Mouse (Mus musculus) heart, embryonic 11.5 days (tissue): ENCODE data around the gene 4930578C19Rik. TPM values are rescaled to one million over a fixed set of nuclear protein-coding genes. Genes with fewer than 3 reads are reported as not detected.

Experiments used
- ATAC-seq: fragments of 200-750 bp; cut with Nextera tagmentation; replicated peaks from 2 replicates; pipeline ENCODE4 v1.8.0; 2017; ENCODE audit warnings: moderate library complexity; ENCODE audit not compliant: insufficient number of reproducible peaks, low FRiP score, low TSS enrichment
- H3K27ac ChIP-seq: fragments of 300-500 bp; sonication (generic); 2 replicates; pipeline ENCODE4 v1.5.1; 2014; ENCODE audit warnings: mild to moderate bottlenecking, low read depth, low read length
- H3K27me3 ChIP-seq: fragments of 300-500 bp; sonication (generic); 2 replicates; pipeline ENCODE4 v1.6.1; 2014; ENCODE audit warnings: mild to moderate bottlenecking, low read length, mixed read lengths; ENCODE audit not compliant: control insufficient read depth, insufficient read depth
- H3K36me3 ChIP-seq: fragments of 300-500 bp; sonication (generic); 2 replicates; pipeline ENCODE4 v1.6.1; 2014; ENCODE audit warnings: mild to moderate bottlenecking, low read length, moderate library complexity, mixed read lengths; ENCODE audit not compliant: control insufficient read depth, insufficient read depth
- H3K4me1 ChIP-seq: fragments of 300-500 bp; sonication (generic); 2 replicates; pipeline ENCODE4 v1.6.1; 2014; ENCODE audit warnings: low read length; ENCODE audit not compliant: control insufficient read depth, insufficient read depth
- H3K4me2 ChIP-seq: fragments of 300-500 bp; sonication (generic); 2 replicates; pipeline ENCODE4 v1.6.1; 2014; ENCODE audit warnings: mild to moderate bottlenecking, moderate library complexity
- H3K4me3 ChIP-seq: fragments of 300-500 bp; sonication (generic); 2 replicates; pipeline ENCODE4 v1.5.1; 2014; ENCODE audit warnings: low read depth, low read length
- H3K9ac ChIP-seq: fragments of 300-500 bp; sonication (generic); 2 replicates; pipeline ENCODE4 v1.6.1; 2014; ENCODE audit warnings: mild to moderate bottlenecking, low read depth, low read length, moderate library complexity
- H3K9me3 ChIP-seq: fragments of 300-500 bp; sonication (generic); replicated peaks from 2 replicates; pipeline ENCODE4 v1.6.1; 2016; ENCODE audit warnings: low read length; ENCODE audit not compliant: control insufficient read depth
- WGBS: fragments of 180-500 bp; shearing (Covaris S2); extraction: QIAGEN DNeasy Blood & Tissue Kit; methylation state at CpG from one replicate; pipeline ENCODE4 v1.1.7; 2014; ENCODE audit not compliant: insufficient replicate concordance; 5-methylcytosine and 5-hydroxymethylcytosine counted together
- polyA plus RNA-seq: library from polyadenylated mRNA; unstranded; fragments of >200 nt; fragmentation: Nextera tagmentation; extraction: Ambion mirVana; gene quantifications from 2 replicates; pipeline ENCODE4 v1.2.1, GENCODE M21; 2014

Gene 4930578C19Rik
- polyA plus RNA-seq, result 0.13 TPM in 1 of 2 replicates, not detected in the other

DNA sequence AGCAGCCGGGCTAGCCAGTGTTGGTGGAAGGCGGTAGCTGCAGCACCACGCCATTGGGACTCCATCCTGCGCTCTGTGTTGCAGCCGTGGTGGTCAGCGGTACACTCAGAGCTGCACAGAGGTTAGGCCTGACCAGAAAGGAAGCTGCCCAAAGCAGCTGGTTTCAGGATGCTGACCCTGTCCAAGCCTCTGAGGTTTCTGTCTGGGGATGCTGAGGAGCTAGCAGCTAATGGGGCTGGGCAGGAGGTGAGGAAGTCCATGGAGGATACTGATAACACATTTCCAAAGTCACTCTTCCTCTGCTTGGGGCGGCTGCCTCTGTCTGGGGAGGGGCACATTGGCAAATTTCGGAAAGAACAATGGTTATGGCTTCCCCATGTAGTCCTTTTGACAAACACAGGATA is at the start of gene 4930578C19Rik:
Gene 4930578C19Rik (minus strand): TSS at position 200 of the 404 bp plus-strand sequence.
- no peak within 1 kb of the TSS for H3K27ac ChIP-seq
- no peaks in the 10 kb centered on the region for H3K36me3 ChIP-seq
- H3K4me3 ChIP-seq, result no peak within 1 kb of the TSS
- H3K27me3 ChIP-seq, result no peaks in the 10 kb centered on the region
- H3K4me1 ChIP-seq, result no peaks in the 10 kb centered on the region
- no peak within 1 kb of the TSS for H3K4me2 ChIP-seq
- 59% methylated on average over 8 of the region's 8 CpGs for WGBS
- no peak within 1 kb of the TSS for H3K9ac ChIP-seq
- ATAC-seq, result no peak; the same call in 1 of the 2 replicates
- H3K9me3 ChIP-seq, result no peaks in the 10 kb centered on the region

DNA sequence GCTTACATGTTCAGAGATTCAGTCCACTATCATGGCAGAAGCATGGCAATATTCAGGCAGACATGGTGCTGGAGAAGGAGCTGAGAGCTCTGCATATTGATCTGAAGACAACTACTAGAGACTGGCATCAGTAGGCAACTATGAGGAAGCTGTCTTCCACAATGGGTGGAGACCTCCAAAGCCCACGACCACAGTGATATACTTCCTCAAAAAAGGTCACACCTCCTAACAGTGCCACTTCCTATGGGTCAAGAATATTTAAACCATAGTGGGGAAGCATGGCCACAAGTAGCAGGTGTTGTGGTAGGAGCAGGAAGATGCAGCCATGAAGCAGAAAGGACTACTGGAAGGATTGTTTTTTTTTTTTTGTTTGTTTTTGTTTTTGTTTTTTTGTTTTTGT is 6.5 kb upstream of the 4930578C19Rik start:
- H3K36me3 ChIP-seq, result no peaks in the 10 kb centered on the region
- no peak overlapping the region for H3K9ac ChIP-seq
- H3K27ac ChIP-seq, result no peak overlapping the region
- no peaks in the 10 kb centered on the region for H3K27me3 ChIP-seq
- WGBS, result 58% methylated on average over 1 of the region's 1 CpGs
- H3K4me1 ChIP-seq, result no peaks in the 10 kb centered on the region
- no peaks in the 10 kb centered on the region for H3K9me3 ChIP-seq
- no peak overlapping the region for H3K4me2 ChIP-seq
- ATAC-seq, result no peak
- H3K4me3 ChIP-seq, result no peak overlapping the region

DNA sequence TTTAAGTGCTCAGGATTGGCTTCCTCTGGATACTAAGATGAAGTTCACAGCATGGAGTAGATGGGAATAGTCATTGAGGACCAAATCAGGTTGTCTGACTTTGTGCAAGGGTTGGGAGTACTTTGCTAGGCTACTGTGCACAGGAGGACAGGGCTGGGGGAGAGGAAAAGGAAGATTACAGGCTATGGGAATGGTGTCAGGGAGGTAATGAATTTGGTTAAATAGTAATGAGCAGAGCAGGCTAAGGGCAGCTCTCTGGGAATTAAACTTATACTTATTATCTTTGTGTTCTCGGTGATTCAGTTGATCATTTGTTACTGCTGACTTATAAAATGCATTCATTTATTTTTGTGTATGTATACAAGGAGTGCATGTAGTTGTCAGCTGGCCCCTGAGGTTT is 1.7 kb upstream of the 4930578C19Rik start:
- 81% methylated on average over 1 of the region's 1 CpGs for WGBS
- Histone ChIP-seq H3K27ac (no peak overlapping the region), H3K4me3 (no peak overlapping the region), H3K9me3 (no peaks in the 10 kb centered on the region), H3K4me1 (no peaks in the 10 kb centered on the region), H3K36me3 (no peaks in the 10 kb centered on the region), H3K9ac (no peak overlapping the region), H3K27me3 (no peaks in the 10 kb centered on the region), H3K4me2 (no peak overlapping the region)
- no peak for ATAC-seq

DNA sequence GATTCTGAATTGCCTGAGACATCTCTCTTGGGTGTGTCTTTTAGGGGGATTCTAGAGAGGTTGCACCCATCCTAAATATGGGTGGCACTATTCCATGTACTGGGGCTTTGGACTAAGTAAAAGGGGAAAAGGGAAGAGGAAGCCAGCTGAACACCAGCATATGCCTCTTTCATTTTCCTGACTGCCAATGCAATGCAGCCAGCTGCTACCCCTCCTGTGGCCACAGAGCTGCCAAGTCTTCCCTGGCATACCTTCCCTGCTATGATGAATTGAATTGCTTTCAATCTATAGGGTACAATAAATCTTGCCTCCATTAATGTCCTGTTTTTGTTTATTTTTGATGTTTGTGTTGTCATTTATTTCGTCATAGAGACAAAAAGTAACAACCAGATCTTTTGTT is 9.6 kb downstream of the 4930578C19Rik start:
- H3K36me3 ChIP-seq, result no peaks in the 10 kb centered on the region
- no peaks in the 10 kb centered on the region for H3K27me3 ChIP-seq
- H3K27ac ChIP-seq, result no peak overlapping the region
- H3K4me3 ChIP-seq, result no peak overlapping the region
- no peak for ATAC-seq
- 47% methylated on average over 1 of the region's 1 CpGs for WGBS
- H3K9ac ChIP-seq, result no peak overlapping the region
- no peaks in the 10 kb centered on the region for H3K4me1 ChIP-seq
- H3K9me3 ChIP-seq, result no peaks in the 10 kb centered on the region
- no peak overlapping the region for H3K4me2 ChIP-seq

DNA sequence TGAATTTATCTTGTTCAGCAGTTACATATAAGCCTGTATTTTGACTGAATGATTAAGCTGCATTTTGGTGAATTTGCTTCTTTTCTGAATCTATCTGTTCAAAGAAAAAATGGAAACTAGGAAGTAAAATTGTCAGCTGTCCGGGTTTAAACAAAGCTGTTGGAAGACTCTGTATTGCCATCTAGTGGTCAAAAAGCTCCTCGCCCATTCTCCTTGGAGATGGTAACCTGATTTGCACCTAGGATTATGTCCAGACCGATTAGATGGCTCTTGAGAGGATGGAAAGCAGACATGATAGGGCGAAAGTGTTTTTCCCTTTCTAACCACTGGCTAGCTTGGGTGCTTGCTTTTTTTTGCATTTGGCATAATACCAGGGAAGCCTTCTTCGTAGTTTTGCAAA is 19.1 kb downstream of the 4930578C19Rik start:
- H3K27me3 ChIP-seq, result no peaks in the 10 kb centered on the region
- WGBS, result 37% methylated on average over 5 of the region's 5 CpGs
- no peak for ATAC-seq
- no peak overlapping the region for H3K27ac ChIP-seq
- no peak overlapping the region for H3K4me3 ChIP-seq
- no peaks in the 10 kb centered on the region for H3K4me1 ChIP-seq
- no peaks in the 10 kb centered on the region for H3K9me3 ChIP-seq
- no peak overlapping the region for H3K4me2 ChIP-seq
- H3K36me3 ChIP-seq, result no peaks in the 10 kb centered on the region
- H3K9ac ChIP-seq, result no peak overlapping the region

DNA sequence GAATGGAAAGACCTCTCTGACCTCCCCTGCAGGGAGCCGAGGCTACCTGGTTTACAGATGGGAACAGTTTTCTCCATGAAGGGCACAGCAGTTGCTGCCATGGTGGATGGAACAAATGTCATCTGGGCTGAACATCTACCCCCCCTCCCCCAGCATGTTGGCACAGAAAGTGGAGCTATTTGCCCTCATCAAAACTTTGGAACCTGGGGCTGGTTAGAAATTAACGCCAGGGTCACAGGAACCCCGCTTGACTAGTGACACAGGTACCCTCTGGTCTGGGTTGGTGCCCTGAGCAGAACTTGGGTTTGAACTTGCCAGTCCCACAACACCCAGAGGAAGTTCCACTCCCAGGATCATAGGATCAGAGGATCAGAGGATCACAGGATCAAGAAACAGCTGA is 35.7 kb downstream of the 4930578C19Rik start:
- 71% methylated on average over 3 of the region's 3 CpGs for WGBS
- H3K9ac ChIP-seq, result no peak overlapping the region
- no peak overlapping the region for H3K4me3 ChIP-seq
- no peaks in the 10 kb centered on the region for H3K36me3 ChIP-seq
- no peak for ATAC-seq
- no peaks in the 10 kb centered on the region for H3K27me3 ChIP-seq
- no peaks in the 10 kb centered on the region for H3K9me3 ChIP-seq
- no peak overlapping the region for H3K27ac ChIP-seq
- no peak overlapping the region for H3K4me2 ChIP-seq
- H3K4me1 ChIP-seq, result no peaks in the 10 kb centered on the region

DNA sequence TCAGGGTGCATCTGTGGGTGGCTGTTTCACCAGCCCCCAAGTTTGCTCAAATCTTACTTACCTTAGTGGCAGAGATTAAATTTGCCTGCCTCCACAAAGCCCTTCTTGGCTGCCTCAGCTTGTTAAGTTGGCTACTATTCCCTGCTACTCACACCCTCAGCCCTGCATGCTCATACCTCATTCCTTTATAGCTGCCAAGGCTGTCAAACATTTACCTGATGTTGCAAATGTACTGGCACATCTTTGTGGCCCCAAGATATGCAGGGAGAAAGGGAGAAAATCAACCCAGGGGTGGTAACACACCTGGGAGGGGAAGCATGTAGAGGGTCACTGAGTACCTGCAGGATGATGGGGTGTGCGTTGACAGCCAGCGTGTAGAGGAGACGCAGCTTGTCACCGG is 38.0 kb downstream of the 4930578C19Rik start:
- ATAC-seq, result no peak
- WGBS, result 72% methylated on average over 4 of the region's 4 CpGs
- no peak overlapping the region for H3K4me3 ChIP-seq
- no peaks in the 10 kb centered on the region for H3K9me3 ChIP-seq
- H3K9ac ChIP-seq, result no peak overlapping the region
- no peaks in the 10 kb centered on the region for H3K4me1 ChIP-seq
- no peaks in the 10 kb centered on the region for H3K27me3 ChIP-seq
- H3K27ac ChIP-seq, result no peak overlapping the region
- H3K4me2 ChIP-seq, result no peak overlapping the region
- no peaks in the 10 kb centered on the region for H3K36me3 ChIP-seq

DNA sequence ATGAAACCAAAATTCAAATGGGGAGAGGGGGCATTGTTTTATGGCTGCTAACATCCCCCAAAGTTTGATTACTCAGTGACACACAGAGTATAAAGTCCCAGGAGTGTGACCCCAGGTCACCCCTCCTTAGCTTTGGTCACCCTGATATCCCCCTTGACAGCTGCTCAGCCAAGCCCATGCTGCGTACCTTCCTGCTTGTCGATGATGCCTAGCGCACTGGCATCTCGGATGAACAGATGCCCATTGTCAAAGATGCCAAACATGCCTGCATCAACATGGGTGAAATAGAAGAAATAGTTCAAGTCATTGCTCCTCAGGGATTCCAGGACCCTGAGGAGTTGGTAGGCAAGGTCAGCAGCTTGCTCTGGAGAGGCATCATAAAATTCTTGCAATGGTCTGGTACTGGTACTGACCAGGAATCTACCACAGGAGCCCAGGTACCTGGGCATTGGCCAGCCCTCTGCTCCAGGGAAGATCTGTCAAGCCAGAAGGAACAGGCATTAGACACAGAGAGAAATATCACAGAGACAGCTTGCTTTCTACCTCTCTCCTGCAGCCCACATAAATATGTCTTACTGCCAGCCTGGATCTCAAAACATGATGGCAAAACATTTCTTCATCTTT is 40.9 kb downstream of the 4930578C19Rik start:
- H3K4me1 ChIP-seq, result no peaks in the 10 kb centered on the region
- no peak overlapping the region for H3K4me3 ChIP-seq
- WGBS, result 83% methylated on average over 4 of the region's 4 CpGs
- H3K9me3 ChIP-seq, result no peaks in the 10 kb centered on the region
- H3K9ac ChIP-seq, result no peak overlapping the region
- ATAC-seq, result no peak
- H3K27me3 ChIP-seq, result no peaks in the 10 kb centered on the region
- no peak overlapping the region for H3K27ac ChIP-seq
- H3K36me3 ChIP-seq, result no peaks in the 10 kb centered on the region
- H3K4me2 ChIP-seq, result no peak overlapping the region

DNA sequence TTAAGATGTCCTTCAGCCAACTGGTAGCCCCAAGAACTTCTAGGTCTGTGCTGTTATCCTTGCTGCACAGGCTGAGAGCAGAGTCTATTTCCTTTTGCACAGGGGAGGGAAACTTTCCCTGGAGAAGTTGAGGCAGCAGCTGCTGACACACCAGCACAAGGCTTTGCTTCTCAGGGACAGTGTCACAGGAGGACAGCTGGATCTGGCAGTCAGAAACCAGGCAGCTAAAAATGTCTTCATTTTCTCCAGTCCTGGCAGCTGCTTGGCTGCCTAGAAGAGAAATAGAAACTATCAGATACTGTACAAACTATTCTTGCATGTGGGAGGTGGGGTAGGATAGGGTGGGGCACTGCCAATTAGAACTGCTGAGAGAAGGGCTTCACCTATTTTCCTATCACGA is 42.2 kb downstream of the 4930578C19Rik start:
- Histone ChIP-seq H3K9me3 (no peaks in the 10 kb centered on the region), H3K4me2 (no peak overlapping the region), H3K36me3 (no peaks in the 10 kb centered on the region), H3K9ac (no peak overlapping the region), H3K27ac (no peak overlapping the region), H3K4me3 (no peak overlapping the region), H3K27me3 (no peaks in the 10 kb centered on the region), H3K4me1 (no peaks in the 10 kb centered on the region)
- no peak for ATAC-seq
- WGBS, result 37% methylated on average over 1 of the region's 1 CpGs
